Mouse (Mus musculus) small intestine, adult 2 months (tissue): ENCODE measurements around the gene Ltb.

ENCODE experiments used
- CTCF ChIP-seq: fragments of 200-500 bp; IDR thresholded peaks from 2 replicates; pipeline ENCODE4 v1.5.1; 2012; ENCODE audit warnings: low read depth, mild to moderate bottlenecking, control low read depth, inconsistent platforms, low read length, moderate library complexity, mixed read lengths; ENCODE audit not compliant: insufficient replicate concordance, insufficient read length; ENCODE audit errors: extremely low read depth
- POLR2A ChIP-seq: fragments of 200-500 bp; IDR thresholded peaks from 2 replicates; pipeline ENCODE4 v1.6.1; 2012; ENCODE audit warnings: low read depth, mild to moderate bottlenecking, control low read depth, inconsistent platforms, low read length, moderate library complexity

GRCm38 (mm10) chr17:35186681-35187080 lies 7.6 kb upstream of the Ltb start:
- TF ChIP-seq CTCF = no peak
- no peak; the same call in 1 of the 2 replicates for TF ChIP-seq POLR2A
